Mouse (Mus musculus) spleen, adult 2 months (tissue): Measurements from ENCODE around the gene Tnfrsf13b.

ENCODE experiments used
- CTCF ChIP-seq: fragments of 200-500 bp; IDR thresholded peaks from 2 replicates; pipeline ENCODE4 v1.5.1; 2011; ENCODE audit warnings: mild to moderate bottlenecking, inconsistent platforms; ENCODE audit not compliant: insufficient read depth, insufficient read length, insufficient replicate concordance; ENCODE audit errors: extremely low read depth
- POLR2A ChIP-seq: fragments of 200-500 bp; IDR thresholded peaks from 2 replicates; pipeline ENCODE4 v1.6.1; 2011; ENCODE audit warnings: low read depth, low read length, inconsistent platforms

- TF ChIP-seq POLR2A (no peak; the same call in 1 of the 2 replicates), CTCF (no peak)
These were observed at the start of gene Tnfrsf13b for GRCm38 (mm10) chr11:61126606-61127355.
